Mouse (Mus musculus) liver, adult 2 months (tissue): ENCODE results near the gene Fat3. TPM values are rescaled to one million over a fixed set of nuclear protein-coding genes. Genes with fewer than 3 reads are reported as not detected.

Source experiments
- DNase-seq: peaks from one replicate; pipeline ENCODE4 v3.0.0-alpha.2; 2011; ENCODE audit warnings: low read depth, low spot score; ENCODE audit errors: extremely low read depth
- H3K27ac ChIP-seq: fragments of 200-500 bp; replicated peaks from 2 replicates; pipeline ENCODE4 v1.5.1; 2012; ENCODE audit warnings: low read depth, mild to moderate bottlenecking, control low read depth, inconsistent platforms, low read length; ENCODE audit not compliant: insufficient read depth
- H3K27me3 ChIP-seq: fragments of 200-500 bp; 2 replicates; pipeline ENCODE4 v1.6.1; 2012; ENCODE audit warnings: mild to moderate bottlenecking, moderate library complexity, low read length, inconsistent platforms; ENCODE audit not compliant: control insufficient read depth, insufficient read depth
- H3K36me3 ChIP-seq: fragments of 200-500 bp; 2 replicates; pipeline ENCODE4 v1.6.1; 2012; ENCODE audit warnings: low read length, inconsistent platforms; ENCODE audit not compliant: control insufficient read depth, insufficient read depth
- H3K4me1 ChIP-seq: fragments of 200-500 bp; 2 replicates; pipeline ENCODE4 v1.6.1; 2011; ENCODE audit warnings: low read length; ENCODE audit not compliant: control insufficient read depth, insufficient read depth
- H3K4me3 ChIP-seq: fragments of 200-500 bp; 2 replicates; pipeline ENCODE4 v1.5.1; 2011; ENCODE audit warnings: low read depth, mild to moderate bottlenecking, control low read depth, low read length, moderate library complexity; ENCODE audit not compliant: insufficient read depth
- H3K79me2 ChIP-seq: fragments of 200-500 bp; 2 replicates; pipeline ENCODE4 v1.6.1; 2012; ENCODE audit warnings: inconsistent platforms, mild to moderate bottlenecking, low read length, moderate library complexity; ENCODE audit not compliant: control insufficient read depth, insufficient read depth
- H3K9ac ChIP-seq: fragments of 200-500 bp; 2 replicates; pipeline ENCODE4 v1.6.1; 2012; ENCODE audit warnings: low read depth, mild to moderate bottlenecking, control low read depth, inconsistent platforms, low read length
- CTCF ChIP-seq: fragments of 200-500 bp; IDR thresholded peaks from 2 replicates; pipeline ENCODE4 v1.5.1; 2011; ENCODE audit warnings: low read depth, low read length, control low read depth
- POLR2A ChIP-seq: fragments of 200-500 bp; IDR thresholded peaks from 2 replicates; pipeline ENCODE4 v1.6.1; 2011; ENCODE audit warnings: low read length, control low read depth; ENCODE audit not compliant: insufficient read depth; ENCODE audit errors: extremely low read depth
- WGBS: fragments of 180-500 bp; shearing (Covaris S2); methylation state at CpG from one replicate; pipeline ENCODE4 v1.1.7; 2018; 5-methylcytosine and 5-hydroxymethylcytosine counted together
- polyA plus RNA-seq: library from polyadenylated mRNA; depleted of rRNA; stranded (reverse); fragments of >200 nt; gene quantifications from 2 replicates; pipeline ENCODE4 v1.2.3, GENCODE M21; 2012
- total RNA-seq: library from RNA; depleted of rRNA; stranded (reverse); fragments of >200 nt; gene quantifications from 2 replicates; pipeline ENCODE4 v1.2.3, GENCODE M21; 2014

Fat3 gene
- total and polyA plus RNA-seq, 2 experiments: 0.09 TPM; not detected in 1

DNA sequence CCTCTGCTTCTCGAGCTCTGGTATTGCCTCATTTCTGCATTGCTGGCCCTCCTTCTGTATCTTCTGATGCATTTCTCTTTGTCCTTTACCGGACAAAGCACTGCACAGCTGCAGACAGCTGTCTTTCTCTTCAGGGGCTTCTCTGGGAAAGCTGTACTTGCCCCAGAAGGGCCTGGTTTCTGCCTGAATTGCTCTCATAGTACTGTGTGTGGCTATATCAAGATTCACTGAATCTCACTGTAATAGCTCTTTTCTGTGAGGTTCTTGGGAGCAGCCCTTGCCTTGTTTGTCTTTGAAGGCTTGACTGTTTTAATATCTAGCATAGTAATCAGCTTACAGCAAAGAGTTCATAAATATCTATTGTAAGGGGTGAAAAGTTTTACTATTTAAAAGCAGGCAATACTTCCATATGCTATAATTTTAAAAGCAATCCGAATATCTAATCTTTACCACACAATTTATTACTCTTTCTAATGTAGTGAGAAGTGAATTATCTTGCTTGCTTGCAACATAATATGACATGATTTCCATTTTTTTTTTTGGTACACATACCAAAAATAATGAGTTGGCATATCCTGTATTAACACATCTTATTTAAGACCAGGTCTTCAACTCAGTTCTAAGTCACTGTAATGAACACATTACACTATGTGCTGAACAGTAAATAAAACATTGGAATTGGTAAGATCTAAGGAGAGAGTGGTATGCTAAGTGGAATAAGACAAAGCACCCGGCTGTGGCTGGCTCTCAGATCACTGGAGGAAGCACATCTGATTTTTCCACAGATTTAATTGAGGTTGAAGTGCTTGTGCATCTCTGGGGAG lies 348.1 kb downstream of the Fat3 start:
- TF ChIP-seq POLR2A (no peak), CTCF (no peak)
- H3K36me3 ChIP-seq: no peaks in the 10 kb centered on the region
- H3K4me3 ChIP-seq: no peak overlapping the region
- no peaks in the 10 kb centered on the region for H3K4me1 ChIP-seq
- no peak overlapping the region for H3K9ac ChIP-seq
- H3K27ac ChIP-seq: no peak overlapping the region
- H3K79me2 ChIP-seq: no peaks in the 10 kb centered on the region
- H3K27me3 ChIP-seq: no peaks in the 10 kb centered on the region
- DNase-seq: no peak
- WGBS: 75% methylated on average over 4 of the region's 4 CpGs

DNA sequence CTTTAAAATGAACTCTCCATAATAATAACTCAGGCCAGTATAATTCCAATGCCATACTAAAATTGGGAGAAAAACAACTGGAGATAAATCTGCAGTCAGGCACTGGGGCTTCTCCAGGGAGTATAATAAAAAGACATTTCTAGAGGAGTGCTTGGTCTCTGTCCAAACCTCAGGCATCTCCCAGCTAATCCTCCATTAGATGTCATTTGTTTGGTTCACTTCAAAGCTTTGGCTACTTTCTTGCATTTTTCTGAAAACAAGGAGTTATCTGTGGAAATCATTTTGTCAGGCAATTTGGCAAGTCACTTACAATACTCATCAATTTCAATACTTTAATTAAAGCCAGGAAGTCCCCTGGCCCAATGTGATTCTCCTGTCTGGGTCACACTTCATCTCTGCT lies 351.0 kb downstream of the Fat3 start:
- Histone ChIP-seq H3K36me3 (no peaks in the 10 kb centered on the region), H3K79me2 (no peaks in the 10 kb centered on the region), H3K4me1 (no peaks in the 10 kb centered on the region), H3K4me3 (no peak overlapping the region), H3K27me3 (no peaks in the 10 kb centered on the region), H3K27ac (no peak overlapping the region), H3K9ac (no peak overlapping the region)
- TF ChIP-seq CTCF (no peak), POLR2A (no peak)
- no peak for DNase-seq

DNA sequence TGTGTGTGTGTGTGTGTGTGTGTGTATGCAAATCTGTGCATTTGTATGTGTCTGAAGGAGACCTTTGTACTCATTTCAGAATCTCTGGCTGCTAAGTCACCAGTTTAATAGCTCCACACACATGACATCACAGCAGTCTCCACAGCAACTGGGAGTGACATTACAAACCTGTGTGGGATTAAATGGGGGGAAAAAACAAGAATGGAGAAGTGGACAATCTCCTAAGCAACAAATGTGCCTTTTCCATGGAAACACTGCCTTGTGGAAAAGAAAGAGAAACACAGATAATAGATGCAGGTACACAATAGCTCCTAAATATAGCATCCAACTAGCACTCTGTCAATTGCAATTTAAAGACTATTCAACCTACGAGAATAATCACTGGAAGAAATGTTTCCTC lies 353.4 kb downstream of the Fat3 start:
- Histone ChIP-seq H3K27me3 (no peaks in the 10 kb centered on the region), H3K4me1 (no peaks in the 10 kb centered on the region), H3K27ac (no peak overlapping the region), H3K79me2 (no peaks in the 10 kb centered on the region), H3K9ac (no peak overlapping the region), H3K4me3 (no peak overlapping the region), H3K36me3 (no peaks in the 10 kb centered on the region)
- TF ChIP-seq CTCF (no peak), POLR2A (no peak)
- 61% methylated on average over 1 of the region's 1 CpGs for WGBS
- DNase-seq: no peak

DNA sequence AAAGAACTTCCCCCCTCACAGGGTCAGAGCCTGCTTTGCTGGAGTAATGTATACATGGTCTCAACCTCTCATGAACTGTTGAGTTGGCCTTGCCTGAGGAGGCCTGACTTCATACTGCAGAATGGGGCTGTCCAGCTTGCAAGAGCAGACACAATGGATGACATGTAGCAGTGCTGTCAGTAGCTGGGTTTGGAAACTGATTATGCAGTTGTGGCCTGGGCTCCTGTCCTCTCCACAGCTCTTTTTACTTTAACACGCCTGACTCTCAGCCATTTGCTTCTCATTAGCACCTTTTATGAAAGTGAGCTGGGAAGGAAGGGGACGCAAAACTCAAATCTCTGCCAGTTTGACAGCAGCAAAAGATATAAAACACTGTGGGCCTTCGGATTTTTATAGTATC lies 356.4 kb downstream of the Fat3 start:
- H3K9ac ChIP-seq: no peak overlapping the region
- no peak overlapping the region for H3K27ac ChIP-seq
- TF ChIP-seq CTCF (no peak), POLR2A (no peak)
- H3K4me3 ChIP-seq: no peak overlapping the region
- no peak for DNase-seq
- H3K4me1 ChIP-seq: no peaks in the 10 kb centered on the region
- H3K36me3 ChIP-seq: no peaks in the 10 kb centered on the region
- 73% methylated on average over 3 of the region's 3 CpGs for WGBS
- no peaks in the 10 kb centered on the region for H3K27me3 ChIP-seq
- no peaks in the 10 kb centered on the region for H3K79me2 ChIP-seq

DNA sequence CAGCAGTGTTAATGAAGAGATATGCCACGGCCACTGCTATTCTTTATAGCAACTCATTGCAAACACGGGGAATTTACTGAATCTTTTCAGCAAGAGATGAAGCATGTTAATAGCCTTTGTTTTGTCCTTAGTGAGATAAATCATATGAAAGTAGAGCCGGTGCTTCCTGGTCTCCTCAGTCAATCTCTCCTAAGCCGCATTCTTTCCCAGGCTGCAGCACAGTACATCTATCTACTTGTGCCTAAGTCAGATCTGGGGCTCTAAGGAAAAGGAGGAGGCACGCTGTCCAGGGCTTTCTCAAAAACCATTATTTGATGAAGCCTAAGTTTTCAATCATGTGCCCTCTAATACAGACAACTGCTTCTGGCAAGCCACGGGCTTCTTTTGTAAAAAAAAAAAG lies 361.8 kb downstream of the Fat3 start:
- no peak overlapping the region for H3K4me3 ChIP-seq
- no peak overlapping the region for H3K27ac ChIP-seq
- no peaks in the 10 kb centered on the region for H3K27me3 ChIP-seq
- WGBS: 79% methylated on average over 6 of the region's 6 CpGs
- no peaks in the 10 kb centered on the region for H3K36me3 ChIP-seq
- no peak overlapping the region for H3K9ac ChIP-seq
- H3K4me1 ChIP-seq: no peaks in the 10 kb centered on the region
- TF ChIP-seq CTCF (no peak), POLR2A (no peak)
- DNase-seq: no peak
- no peaks in the 10 kb centered on the region for H3K79me2 ChIP-seq

DNA sequence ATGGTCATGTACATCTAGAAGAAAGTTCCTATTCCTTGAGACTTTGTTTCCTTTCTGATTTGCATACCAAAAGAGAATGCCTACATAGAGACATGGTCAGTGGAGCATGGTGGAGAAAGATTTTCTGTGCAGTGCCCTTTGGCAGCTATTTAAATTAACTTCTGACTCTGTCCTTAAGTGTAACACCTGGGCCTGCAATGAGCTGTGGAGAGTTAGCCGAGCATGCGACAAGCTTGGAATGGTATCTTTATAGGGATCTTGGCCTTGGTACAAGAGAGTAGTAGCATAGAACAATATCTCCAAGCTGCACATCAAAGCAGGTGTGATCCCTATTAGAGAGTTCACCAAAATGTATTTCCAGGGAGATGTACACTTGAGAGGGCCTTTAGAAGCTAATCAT lies 368.0 kb downstream of the Fat3 start:
- H3K4me1 ChIP-seq: no peaks in the 10 kb centered on the region
- H3K36me3 ChIP-seq: no peaks in the 10 kb centered on the region
- no peak overlapping the region for H3K27ac ChIP-seq
- H3K79me2 ChIP-seq: no peaks in the 10 kb centered on the region
- DNase-seq: no peak
- no peaks in the 10 kb centered on the region for H3K27me3 ChIP-seq
- H3K4me3 ChIP-seq: no peak overlapping the region
- TF ChIP-seq POLR2A (no peak), CTCF (no peak)
- WGBS: 96% methylated on average over 2 of the region's 2 CpGs
- no peak overlapping the region for H3K9ac ChIP-seq
